Mouse (Mus musculus): ENCODE measurements at regions not wholly inside any gene's neighbourhood (a gene's known extent, or its start where the extent isn't known, plus 50 kb on each side); places are given as distances from the start of the nearest gene placed in this dataset.

GRCm38 (mm10) chr11:66605998-66606397 is 80.2 kb upstream of the Shisa6 start:
- no peak for DNase-seq (ENCODE audit: low spot score in 2 of 2)

DNA sequence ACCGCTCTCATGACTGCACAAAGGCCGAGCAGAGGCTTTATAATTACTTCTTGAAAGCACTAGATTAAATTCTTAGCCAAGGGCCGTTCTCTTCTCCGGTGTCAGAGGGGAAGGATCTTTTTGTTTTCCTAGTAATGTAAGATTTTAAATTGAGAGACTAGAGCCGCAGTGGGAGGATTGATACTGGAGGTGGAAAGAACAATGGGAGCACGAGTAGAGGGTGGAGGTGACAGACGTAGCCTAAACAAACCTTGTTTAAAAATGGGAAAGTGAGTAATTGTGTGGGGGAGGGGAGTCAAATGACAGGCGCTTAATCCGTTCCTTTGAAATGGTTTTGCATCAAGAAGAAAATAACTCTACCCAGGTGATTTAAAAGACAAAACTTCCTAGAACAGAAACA is 80.9 kb upstream of the Shisa6 start:
- no peak for DNase-seq (ENCODE audit: low spot score in 2 of 2)

DNA sequence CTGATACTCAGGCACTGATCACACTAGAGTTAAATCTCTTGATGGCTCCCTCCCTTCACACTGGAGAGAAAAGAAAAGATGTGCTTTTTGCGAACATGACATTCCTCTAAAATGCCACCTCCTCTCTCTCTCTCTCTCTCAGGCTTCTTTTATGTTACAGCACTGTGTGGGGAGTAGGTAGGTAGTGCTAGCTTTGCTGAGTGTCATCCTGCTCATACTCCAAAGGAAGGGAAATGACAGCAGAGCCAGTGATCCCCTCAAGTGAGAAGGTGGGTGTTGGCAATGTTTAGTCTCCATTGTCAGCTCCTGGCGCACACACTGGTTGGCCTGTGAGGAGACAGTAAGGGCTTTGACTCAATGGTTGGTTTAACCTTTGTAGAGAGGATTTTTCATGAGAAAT is 84.0 kb upstream of the Shisa6 start:
- no peak for DNase-seq (ENCODE audit: low spot score in 2 of 2)

DNA sequence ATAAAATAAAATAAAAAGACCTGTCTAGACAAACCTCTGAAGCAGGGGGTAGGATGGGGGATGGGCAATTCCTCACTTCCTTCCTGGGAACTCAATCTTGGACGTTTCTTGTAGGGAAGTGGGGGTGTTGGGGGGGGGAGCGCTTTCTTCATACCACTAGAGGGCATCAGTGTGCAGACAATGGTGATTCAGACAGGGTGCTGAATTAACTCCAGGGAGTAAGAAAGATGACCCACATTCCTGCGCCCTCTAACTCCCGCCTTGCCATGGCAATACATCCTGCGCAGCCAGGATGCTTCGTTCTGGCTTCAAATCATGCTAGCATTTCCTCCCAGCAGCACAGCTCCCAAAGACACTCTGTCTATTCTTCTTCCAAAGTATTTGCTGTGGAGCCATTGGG is 87.4 kb upstream of the Shisa6 start:
- DNase-seq (ENCODE audit: low spot score in 2 of 2): peak; percentile 8 to 30

- no peak for DNase-seq (ENCODE audit: low spot score in 2 of 2)
Measured at GRCm38 (mm10) chr11:66625491-66625890, 99.7 kb upstream of the Shisa6 start.

GRCm38 (mm10) chr11:66656810-66657209 is 131.0 kb upstream of the Shisa6 start:
- DNase-seq (ENCODE audit: low spot score in 2 of 2): no peak

DNA sequence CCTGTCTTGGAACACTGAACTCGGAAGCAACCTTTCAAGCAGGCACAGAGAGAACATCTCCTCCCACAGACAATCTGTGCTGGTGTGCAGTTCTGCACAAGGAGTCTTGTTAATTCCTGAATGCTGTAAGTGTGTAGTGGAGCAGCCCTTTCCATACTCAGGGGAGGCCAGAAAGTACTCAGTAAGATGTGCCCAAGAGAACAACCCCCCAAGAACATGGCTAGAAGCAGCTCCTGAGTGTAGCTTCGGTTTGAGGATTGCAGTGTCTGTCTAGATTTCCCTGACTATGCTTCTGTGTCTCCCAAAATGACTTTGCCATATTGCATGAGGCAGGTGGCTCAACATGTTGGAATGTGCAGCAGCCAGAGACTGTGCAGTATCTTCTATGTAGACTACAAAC is 148.8 kb upstream of the Shisa6 start:
- DNase-seq (ENCODE audit: low spot score in 2 of 2): peak; percentile 28 to 38

- no peak for DNase-seq (ENCODE audit: low spot score in 2 of 2)
Measured at GRCm38 (mm10) chr11:66680057-66680621, 154.4 kb upstream of the Shisa6 start.

DNA sequence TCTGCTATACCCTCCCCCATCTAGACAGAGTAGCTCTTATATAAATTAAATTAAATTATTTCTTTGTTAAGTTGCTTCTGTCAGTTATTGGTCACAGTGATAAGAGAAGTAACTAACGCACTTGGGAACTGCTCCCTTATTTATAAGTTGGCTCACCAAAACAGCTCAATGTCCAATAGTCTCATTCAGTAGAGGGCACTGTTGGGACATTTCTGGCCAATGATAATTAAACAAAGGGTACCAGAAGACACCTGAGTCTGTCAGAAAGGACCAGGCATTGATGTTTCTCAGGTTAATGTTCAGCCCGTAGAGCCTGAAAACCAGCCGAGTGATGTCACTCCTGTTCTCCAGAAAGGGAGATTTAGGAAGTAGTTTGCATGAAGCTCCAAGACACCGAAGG is 156.1 kb upstream of the Shisa6 start:
- no peak for DNase-seq (ENCODE audit: low spot score in 2 of 2)

- DNase-seq (ENCODE audit: low spot score in 2 of 2): no peak
Measured at GRCm38 (mm10) chr11:66684181-66684580, 158.4 kb upstream of the Shisa6 start.

DNA sequence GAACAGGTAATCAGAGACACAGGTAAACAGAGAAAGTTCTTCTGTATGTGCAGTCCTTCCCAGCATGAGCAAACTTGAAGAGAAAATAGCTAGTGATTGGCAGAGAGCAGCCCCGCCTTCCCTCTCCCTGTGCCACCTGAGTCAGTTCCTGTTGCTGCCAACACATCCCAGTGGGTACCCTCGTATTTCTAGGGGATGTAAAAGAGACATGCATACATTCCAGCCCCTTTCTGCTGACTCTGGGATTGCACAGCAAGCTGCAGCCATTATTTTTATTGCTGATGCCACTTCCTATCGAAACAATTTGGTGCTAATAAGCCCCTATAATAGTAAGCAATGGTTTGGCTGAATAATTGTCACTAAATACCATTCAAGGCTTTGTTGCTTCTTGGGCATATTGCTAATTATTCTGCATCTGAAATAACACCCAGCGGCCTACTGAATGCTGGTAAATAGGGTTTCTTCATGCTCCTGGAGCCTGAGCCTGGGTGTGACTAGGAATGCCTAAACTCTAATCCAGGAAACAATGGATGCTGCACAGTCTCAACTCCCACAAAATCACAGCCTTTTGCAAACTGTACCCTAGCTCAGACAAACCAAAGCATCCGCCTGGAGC is 169.0 kb upstream of the Shisa6 start:
- DNase-seq (ENCODE audit: low spot score in 2 of 2): no peak

DNA sequence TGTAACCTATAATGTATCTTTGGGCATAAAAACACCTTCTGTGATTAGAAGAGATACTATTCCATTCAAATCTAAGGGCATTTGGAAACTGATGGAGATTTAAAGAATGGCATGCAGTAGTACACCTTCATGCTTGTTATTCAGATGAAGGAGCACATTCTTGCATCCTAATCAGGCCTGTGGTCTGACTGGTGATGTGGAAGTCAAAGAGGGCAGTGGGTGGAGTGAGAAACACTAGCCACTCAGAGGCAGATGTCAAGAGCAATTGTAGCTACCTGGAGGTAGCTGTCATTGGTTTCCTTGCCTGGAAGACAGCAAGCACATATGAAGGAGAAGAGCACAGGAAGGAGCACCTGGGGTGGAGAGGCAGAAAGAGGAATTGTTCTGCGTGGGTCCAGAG is 171.0 kb upstream of the Shisa6 start:
- no peak for DNase-seq (ENCODE audit: low spot score in 2 of 2)

GRCm38 (mm10) chr11:66745479-66745878 is 166.3 kb upstream of the Pirt start:
- no peak for DNase-seq (ENCODE audit: low spot score in 2 of 2)

- no peak for DNase-seq (ENCODE audit: low spot score in 2 of 2)
Measured at GRCm38 (mm10) chr11:66789997-66790396, 121.8 kb upstream of the Pirt start.

DNA sequence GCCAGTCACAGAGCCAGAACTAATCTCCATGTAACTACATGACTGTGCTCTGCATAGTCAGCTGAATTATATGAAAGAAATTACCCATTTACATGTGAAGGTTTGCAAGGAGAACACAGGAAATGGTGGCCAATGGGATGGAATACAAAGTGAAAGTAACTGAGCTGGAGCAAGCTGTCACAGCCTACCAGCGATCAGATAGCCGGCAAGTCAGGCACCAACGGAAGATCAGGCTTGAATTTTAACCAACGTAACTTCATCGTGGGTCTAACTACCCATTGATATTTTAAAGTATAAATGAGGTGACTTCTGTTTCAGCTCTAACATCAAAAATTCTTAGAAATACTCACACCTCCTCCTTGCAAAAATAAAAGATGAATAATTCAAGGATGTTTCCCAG is 104.9 kb upstream of the Pirt start:
- DNase-seq (ENCODE audit: low spot score in 2 of 2): no peak

DNA sequence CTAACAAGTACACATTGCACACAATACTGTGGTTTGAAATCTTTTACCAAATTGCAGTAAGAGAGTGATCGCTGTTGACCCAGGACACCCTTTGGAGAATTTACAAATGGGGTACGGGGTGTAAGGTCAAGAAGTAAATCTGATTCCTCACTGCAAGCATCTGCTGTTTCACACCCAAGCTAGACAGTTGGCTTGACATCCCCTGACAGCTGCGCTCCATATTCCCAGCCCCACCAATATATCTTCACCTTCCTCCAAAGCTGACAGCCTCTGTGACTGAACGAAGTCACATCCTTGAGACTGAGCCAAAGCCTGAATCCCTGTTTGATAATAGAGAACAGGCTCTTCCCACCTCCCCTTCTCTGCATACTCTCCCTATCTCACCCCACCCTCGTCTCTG is 98.5 kb upstream of the Pirt start:
- DNase-seq (ENCODE audit: low spot score in 2 of 2): no peak

DNA sequence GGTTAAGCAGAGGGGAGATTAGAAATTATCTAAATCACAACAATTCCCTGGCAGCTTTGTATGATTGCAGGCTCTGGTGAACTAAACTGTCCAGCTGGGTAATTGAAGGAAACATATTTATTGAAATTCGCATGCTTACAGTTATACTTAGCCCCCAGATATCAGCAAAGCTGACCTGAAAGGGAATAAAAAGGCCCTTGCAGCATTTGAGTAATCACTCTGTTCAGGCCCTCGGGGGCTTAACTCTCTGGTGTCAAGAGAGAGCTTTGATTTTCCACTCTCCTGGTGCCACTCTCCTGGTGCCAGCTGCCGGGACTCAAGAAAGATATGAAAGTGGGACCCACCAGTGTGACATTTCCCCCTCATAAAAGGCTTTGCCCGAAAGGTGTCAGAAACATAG is 98.0 kb upstream of the Pirt start:
- DNase-seq (ENCODE audit: low spot score in 2 of 2): no peak

DNA sequence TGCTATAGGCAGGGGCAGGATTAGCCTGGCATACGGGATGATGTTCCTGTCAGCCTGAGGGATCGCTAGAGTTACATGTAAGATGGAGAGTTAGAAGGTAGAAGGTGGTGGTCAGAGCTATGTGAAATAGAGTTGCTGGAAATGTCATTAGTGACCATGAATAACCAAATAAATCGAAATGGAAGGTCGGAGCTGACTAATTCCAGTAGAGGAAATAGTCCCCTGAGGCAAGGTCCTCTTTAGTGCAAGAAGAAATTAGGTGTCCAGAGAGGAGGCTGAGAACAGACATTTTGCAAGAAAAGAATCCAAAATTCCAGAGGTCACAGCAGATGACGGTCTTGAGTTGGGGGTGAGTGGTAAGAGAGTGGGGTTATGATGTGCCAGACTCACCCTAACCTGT is 75.9 kb upstream of the Pirt start:
- DNase-seq (ENCODE audit: low spot score in 2 of 2): no peak

GRCm38 (mm10) chr11:66836633-66837380 is 75.0 kb upstream of the Pirt start:
- DNase-seq (ENCODE audit: low spot score in 2 of 2): no peak

- DNase-seq (ENCODE audit: low spot score in 2 of 2): no peak
Measured at GRCm38 (mm10) chr11:66845238-66845637, 66.5 kb upstream of the Pirt start.

- DNase-seq (ENCODE audit: low spot score in 2 of 2): peak; percentile 16 to 38
Measured at GRCm38 (mm10) chr11:66846043-66846775, 65.6 kb upstream of the Pirt start.

All from layer of hippocampus, postnatal 10 days (tissue).